Mouse (Mus musculus) neutrophil, adult 65 days (primary cell): ENCODE measurements around the gene P2ry10. TPM values are rescaled to one million over a fixed set of nuclear protein-coding genes. Genes with fewer than 3 reads are reported as not detected.

Experiments used
- total RNA-seq: library from RNA; stranded (reverse); gene quantifications from 2 replicates; pipeline ENCODE4 v1.2.4, GENCODE M21; 2023

Gene P2ry10
- 0.59 and 0.69 TPM in 2 replicates for total RNA-seq

GRCm38 (mm10) chrX:107088177-107088576 lies at the start of gene P2ry10:
P2ry10 (plus strand) TSS chrX:107088492.

GRCm38 (mm10) chrX:107148681-107149080 lies 60.4 kb downstream of the P2ry10 start, which contains the start of gene P2ry10b:
P2ry10b (plus strand) TSS chrX:107148927.

Other genes with a start within 250 kb of the P2ry10 start
- gene Rtl3, start 247.8 kb upstream of the P2ry10 start, total RNA-seq = not detected in 2 replicates
- gene Lpar4, start 167.9 kb upstream of the P2ry10 start, total RNA-seq = not detected in 2 replicates
- gene P2ry10b, start 60.4 kb downstream of the P2ry10 start, total RNA-seq = 2.9 and 4.4 TPM in 2 replicates
- 0.14 and 0.25 TPM in 2 replicates for gene Gpr174, start 167.4 kb downstream of the P2ry10 start, total RNA-seq